Mouse (Mus musculus) retina, embryonic 14.5 days (tissue): ENCODE measurements at regions not wholly inside any gene's neighbourhood (a gene's known extent, or its start where the extent isn't known, plus 50 kb on each side); places are given as distances from the start of the nearest gene placed in this dataset.

Experiments
- DNase-seq: peaks from one replicate; pipeline ENCODE4 v3.0.0-alpha.2; 2015; ENCODE audit warnings: low spot score

- no peak for DNase-seq
Observed at GRCm38 (mm10) chr3:25240196-25240595, 96.1 kb upstream of the Naaladl2 start.

- DNase-seq, result peak; percentile 50
Observed at GRCm38 (mm10) chr3:25220601-25221000, 76.5 kb upstream of the Naaladl2 start.

DNA sequence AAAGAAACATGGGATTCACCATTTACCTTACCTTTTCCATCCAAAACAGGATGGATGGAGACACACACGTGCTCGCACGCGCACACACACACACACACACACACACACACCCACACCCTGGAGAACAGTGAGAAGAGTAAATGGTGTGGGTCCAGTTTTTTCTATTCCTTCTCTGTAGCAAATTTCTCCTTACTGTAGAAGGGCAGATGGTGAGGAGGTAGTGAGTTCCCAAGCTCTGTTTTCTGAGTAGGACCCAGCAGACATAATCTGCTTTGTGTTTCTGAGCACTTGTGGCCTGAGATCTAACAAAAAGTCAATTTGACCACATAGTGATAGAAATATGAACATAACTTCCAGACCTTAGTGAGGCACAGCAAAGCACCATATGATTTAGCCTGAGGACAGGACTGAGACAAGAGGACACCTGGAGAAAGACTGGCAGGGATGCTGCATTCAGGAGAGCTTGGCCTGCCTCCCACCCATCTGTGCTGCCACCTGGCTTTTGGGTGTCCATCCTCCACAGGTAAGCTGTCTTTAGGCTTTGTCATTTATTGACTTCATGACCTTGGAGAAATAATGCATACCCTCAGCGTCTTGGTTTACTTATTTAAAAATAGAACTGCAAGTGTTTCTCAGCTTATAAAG, 64.1 kb upstream of the Naaladl2 start:
- no peak for DNase-seq
